Mouse (Mus musculus): ENCODE data around the gene Gm21095. TPM values are rescaled to one million over a fixed set of nuclear protein-coding genes. Genes with fewer than 3 reads are reported as not detected.
"Not testable (repeated sequence)": the region's sequence is repeated elsewhere in the genome, so short reads cannot be mapped to it uniquely, and the experiment has no call there.

Gene Gm21095
- not detected in 2 replicates for polyA plus RNA-seq (2014; fragmentation: Nextera tagmentation; extraction: Ambion mirVana)

DNA sequence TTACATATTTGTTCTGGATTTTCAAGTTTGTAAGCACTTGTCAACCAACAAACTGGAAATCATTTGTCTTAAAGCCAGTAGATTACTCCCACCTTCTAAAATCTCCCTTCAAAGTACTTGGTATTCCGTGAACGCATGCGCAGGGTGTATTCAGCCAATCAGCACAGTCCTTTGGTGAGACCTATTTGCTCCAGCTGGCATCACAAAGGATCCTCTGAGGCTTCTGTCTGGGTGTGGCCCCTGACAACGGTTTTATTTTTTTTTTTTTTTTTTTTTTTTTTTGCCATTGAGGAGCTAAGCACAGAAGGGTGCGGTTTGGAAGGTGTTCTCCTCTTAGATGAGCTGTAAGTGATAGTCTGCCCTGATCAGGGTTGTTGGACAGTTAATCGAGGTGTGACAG lies at the start of gene Gm21095:
Gene Gm21095, plus strand, starts transcription at position 301 of the 400 bp plus-strand sequence.
- not testable (repeated sequence) for H3K4me1 ChIP-seq (ENCODE audit: control insufficient read depth, insufficient read depth, low read length); ATAC-seq (ENCODE audit: insufficient read depth, low FRiP score, low TSS enrichment); DNase-seq (ENCODE audit: low spot score); H3K4me3 ChIP-seq (ENCODE audit: low read depth, low read length); H3K27me3 ChIP-seq (ENCODE audit: control insufficient read depth, insufficient read depth, low read length); H3K4me2 ChIP-seq (ENCODE audit: low read depth); H3K27ac ChIP-seq (ENCODE audit: low read depth, low read length); H3K9me3 ChIP-seq (ENCODE audit: control insufficient read depth, low read length); H3K9ac ChIP-seq (ENCODE audit: low read length); H3K36me3 ChIP-seq (ENCODE audit: control insufficient read depth, insufficient read depth, low read length)
- whole genome bisulfite sequencing = no CpG with 5 or more reads among the region's 6 CpGs
